Mouse (Mus musculus) midbrain, postnatal 0 days (tissue): ENCODE measurements at regions not wholly inside any gene's neighbourhood (a gene's known extent, or its start where the extent isn't known, plus 50 kb on each side); places are given as distances from the start of the nearest gene placed in this dataset.

Experiments used
- ATAC-seq: fragments of 200-750 bp; cut with Nextera tagmentation; 2 replicates; pipeline ENCODE4 v1.8.0; 2017; ENCODE audit warnings: moderate number of reproducible peaks, mild to moderate bottlenecking, moderate TSS enrichment, moderate library complexity; ENCODE audit not compliant: low FRiP score
- DNase-seq: peaks from one replicate; pipeline ENCODE4 v3.0.0-alpha.2; 2015; ENCODE audit warnings: low spot score
- H3K27ac ChIP-seq: fragments of 300-500 bp; sonication (generic); 2 replicates; pipeline ENCODE4 v1.5.1; 2014; ENCODE audit warnings: low read depth, mild to moderate bottlenecking, low read length, mixed read lengths
- H3K27me3 ChIP-seq: fragments of 300-500 bp; sonication (generic); 2 replicates; pipeline ENCODE4 v1.6.1; 2014; ENCODE audit warnings: low read length, control low read depth, mixed read lengths; ENCODE audit not compliant: insufficient read depth
- H3K36me3 ChIP-seq: fragments of 300-500 bp; sonication (generic); 2 replicates; pipeline ENCODE4 v1.6.1; 2014; ENCODE audit warnings: low read length, control low read depth, mixed read lengths; ENCODE audit not compliant: insufficient read depth
- H3K4me1 ChIP-seq: fragments of 300-500 bp; sonication (generic); 2 replicates; pipeline ENCODE4 v1.6.1; 2014; ENCODE audit warnings: mild to moderate bottlenecking, control low read depth, antibody characterized with exemption, low read length, mixed read lengths; ENCODE audit not compliant: insufficient read depth
- H3K4me2 ChIP-seq: fragments of 300-500 bp; sonication (generic); 2 replicates; pipeline ENCODE4 v1.6.1; 2014; ENCODE audit warnings: low read depth, mild to moderate bottlenecking, low read length, mixed read lengths; ENCODE audit not compliant: poor library complexity, severe bottlenecking
- H3K4me3 ChIP-seq: fragments of 300-500 bp; sonication (generic); 2 replicates; pipeline ENCODE4 v1.5.1; 2014; ENCODE audit warnings: low read depth, mild to moderate bottlenecking, low read length, moderate library complexity
- H3K9ac ChIP-seq: fragments of 300-500 bp; sonication (generic); replicated peaks from 2 replicates; pipeline ENCODE4 v1.6.1; 2014; ENCODE audit warnings: mild to moderate bottlenecking, low read length, moderate library complexity, mixed read lengths; ENCODE audit not compliant: poor library complexity, severe bottlenecking
- H3K9me3 ChIP-seq: fragments of 300-500 bp; sonication (generic); 2 replicates; pipeline ENCODE4 v1.6.1; 2016; ENCODE audit warnings: low read length, control low read depth
- CTCF ChIP-seq: IDR thresholded peaks from 2 replicates; pipeline ENCODE4 v1.5.1; 2016; ENCODE audit warnings: antibody characterized with exemption, mild to moderate bottlenecking
- WGBS: fragments of 180-500 bp; shearing (Covaris S2); extraction: QIAGEN DNeasy Blood & Tissue Kit; methylation state at CpG from one replicate; pipeline ENCODE4 v1.1.7; 2014; 5-methylcytosine and 5-hydroxymethylcytosine counted together

- no peak for TF ChIP-seq CTCF
- 91% methylated on average over 3 of the region's 3 CpGs for WGBS
- no peaks in the 10 kb centered on the region for H3K36me3 ChIP-seq
- peaks cover 3% of the 10 kb centered on the region; the same call in 1 of the 2 replicates for H3K27me3 ChIP-seq
- H3K4me2 ChIP-seq, result no peak overlapping the region
- no peak overlapping the region for H3K27ac ChIP-seq
- no peaks in the 10 kb centered on the region for H3K9me3 ChIP-seq
- no peaks in the 10 kb centered on the region for H3K4me1 ChIP-seq
- ATAC-seq (no peak), DNase-seq (no peak)
- no peak overlapping the region for H3K4me3 ChIP-seq
- no peak overlapping the region for H3K9ac ChIP-seq
These were observed 91.5 kb upstream of the Zdhhc15 start for GRCm38 (mm10) chrX:104762377-104762776.

DNA sequence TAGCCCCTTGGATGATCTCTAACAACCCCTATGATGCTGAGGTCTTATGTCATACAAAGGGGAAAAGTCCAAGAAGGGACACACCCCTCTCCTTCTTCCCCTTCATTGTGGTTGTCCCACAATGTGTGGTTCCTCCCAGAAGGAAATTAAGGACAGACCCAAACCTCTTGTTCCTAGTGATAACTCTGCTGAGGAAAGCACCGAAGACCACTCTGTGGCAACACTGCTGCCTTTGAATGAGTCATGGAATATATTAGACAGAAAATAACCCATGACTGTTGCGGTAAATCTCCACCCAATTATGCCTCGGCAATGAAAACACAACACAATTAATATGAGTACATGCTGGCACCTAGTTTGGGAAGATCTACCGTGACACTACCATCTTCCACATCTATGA lies 89.4 kb upstream of the Zdhhc15 start:
- no peak overlapping the region for H3K27ac ChIP-seq
- no peak overlapping the region for H3K4me3 ChIP-seq
- peaks cover 3% of the 10 kb centered on the region; the same call in 1 of the 2 replicates for H3K27me3 ChIP-seq
- H3K9me3 ChIP-seq, result no peaks in the 10 kb centered on the region
- no peaks in the 10 kb centered on the region for H3K36me3 ChIP-seq
- no peak overlapping the region for H3K9ac ChIP-seq
- WGBS, result 94% methylated on average over 4 of the region's 4 CpGs
- no peak overlapping the region for H3K4me2 ChIP-seq
- ATAC-seq, result no peak
- no peak for TF ChIP-seq CTCF
- no peaks in the 10 kb centered on the region for H3K4me1 ChIP-seq
- no peak for DNase-seq

DNA sequence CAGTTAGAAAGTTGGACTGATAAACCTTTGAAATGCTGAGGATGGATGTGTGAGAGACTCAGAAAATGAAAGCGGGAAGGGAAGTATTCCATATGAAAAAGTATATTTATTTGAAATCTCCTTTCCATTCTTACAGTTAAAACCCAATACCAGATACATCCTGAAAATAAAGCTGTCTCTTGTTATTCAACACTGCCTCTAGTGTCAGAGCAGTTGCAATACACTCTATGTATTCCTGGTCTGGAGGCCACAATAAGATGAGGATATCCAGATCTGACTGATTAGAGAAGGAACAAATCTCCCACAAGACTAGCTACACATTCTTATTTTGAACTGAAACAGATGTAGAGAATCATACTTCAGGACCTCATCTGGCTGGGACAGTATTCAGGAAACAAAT lies 78.5 kb upstream of the Zdhhc15 start:
- ATAC-seq, result no peak

More for the DNA sequence above, 78.5 kb upstream of the Zdhhc15 start:
- no peak overlapping the region for H3K9ac ChIP-seq
- H3K4me1 ChIP-seq, result no peaks in the 10 kb centered on the region
- H3K4me3 ChIP-seq, result no peak overlapping the region
- H3K36me3 ChIP-seq, result no peaks in the 10 kb centered on the region
- no peak overlapping the region for H3K27ac ChIP-seq
- 81% methylated on average over 1 of the region's 1 CpGs for WGBS
- TF ChIP-seq CTCF, result peak; percentile 51
- peaks cover 3% of the 10 kb centered on the region; the same call in 1 of the 2 replicates for H3K27me3 ChIP-seq
- H3K4me2 ChIP-seq, result no peak overlapping the region
- H3K9me3 ChIP-seq, result no peaks in the 10 kb centered on the region
- no peak for DNase-seq
